Mouse (Mus musculus) gastrocnemius, postnatal 4 days (tissue): ENCODE results near the gene Atp2b2. TPM values are rescaled to one million over a fixed set of nuclear protein-coding genes. Genes with fewer than 3 reads are reported as not detected.

Source experiments
- DNase-seq, 2 experiments: peaks; one replicate each; pipeline ENCODE4 v3.0.0; 2021 to 2022; ENCODE audit warnings: low spot score in 2 of 2, mixed read lengths in 2 of 2
- total RNA-seq, 2 experiments: library from RNA; stranded (reverse); gene quantifications; 2 replicates each; pipeline ENCODE4 v1.2.3; 2021

Gene Atp2b2
- total RNA-seq, 2 experiments from 2014 or later: 0.49 to 0.54 TPM

DNA sequence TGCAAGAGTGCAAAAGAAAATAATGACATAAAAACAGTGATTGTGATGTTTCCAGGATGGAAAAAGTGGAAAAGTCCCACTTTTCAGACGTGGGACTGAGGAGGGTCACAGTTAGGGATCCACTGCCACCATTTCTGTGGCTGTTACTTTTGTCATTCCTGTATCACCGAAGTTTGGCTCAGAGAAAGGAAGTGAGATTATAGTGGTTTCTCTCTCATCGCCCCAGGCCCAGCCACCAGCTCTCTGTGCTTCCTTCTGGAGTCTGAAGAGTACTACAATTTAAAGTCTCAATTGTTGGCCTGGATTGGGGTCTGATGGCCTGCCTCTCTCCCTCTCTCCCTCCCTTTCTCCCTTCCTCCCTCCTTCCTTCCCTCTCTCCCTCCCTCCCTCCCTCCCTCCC lies 242.5 kb downstream of the Atp2b2 start:
- DNase-seq: no peak

DNA sequence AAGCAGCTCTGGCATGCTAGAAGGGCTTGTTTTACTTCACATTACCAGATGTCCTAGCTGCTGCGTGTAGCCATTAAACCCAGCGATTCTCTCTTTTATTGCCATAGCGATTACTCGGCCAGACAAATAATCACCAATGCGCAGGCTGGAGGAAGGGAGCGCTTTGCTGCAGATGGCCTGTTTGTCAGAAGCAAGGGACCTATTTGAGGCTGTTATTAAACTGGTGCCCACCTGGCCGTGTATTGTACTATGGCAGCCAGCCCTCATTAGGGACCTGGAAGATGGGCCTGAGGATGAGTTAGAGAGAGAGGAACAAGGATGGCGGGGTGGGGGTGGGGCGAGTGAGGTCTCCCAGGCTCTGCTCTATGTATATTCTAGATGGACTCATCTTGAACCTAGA lies 243.1 kb downstream of the Atp2b2 start:
- no peak for DNase-seq

DNA sequence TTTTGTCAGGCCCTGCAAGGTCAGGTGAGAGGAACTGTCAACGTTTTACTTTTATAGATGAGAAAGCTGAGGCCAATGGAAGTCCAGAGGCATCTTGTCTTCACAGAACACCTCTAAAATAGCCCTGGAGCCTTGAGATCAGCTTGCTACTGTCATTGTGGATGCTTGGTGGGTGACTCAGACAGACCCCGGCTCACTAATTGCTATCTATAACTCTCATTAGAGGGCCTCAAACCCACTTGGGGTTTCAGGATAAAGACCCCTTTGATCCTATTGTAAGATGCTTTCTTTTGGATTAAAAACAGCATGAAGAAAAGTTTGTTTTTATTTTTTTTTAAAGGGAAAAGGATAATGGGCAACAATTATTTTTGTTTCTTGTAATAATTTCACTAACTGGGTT lies 243.5 kb downstream of the Atp2b2 start:
- DNase-seq: no peak

DNA sequence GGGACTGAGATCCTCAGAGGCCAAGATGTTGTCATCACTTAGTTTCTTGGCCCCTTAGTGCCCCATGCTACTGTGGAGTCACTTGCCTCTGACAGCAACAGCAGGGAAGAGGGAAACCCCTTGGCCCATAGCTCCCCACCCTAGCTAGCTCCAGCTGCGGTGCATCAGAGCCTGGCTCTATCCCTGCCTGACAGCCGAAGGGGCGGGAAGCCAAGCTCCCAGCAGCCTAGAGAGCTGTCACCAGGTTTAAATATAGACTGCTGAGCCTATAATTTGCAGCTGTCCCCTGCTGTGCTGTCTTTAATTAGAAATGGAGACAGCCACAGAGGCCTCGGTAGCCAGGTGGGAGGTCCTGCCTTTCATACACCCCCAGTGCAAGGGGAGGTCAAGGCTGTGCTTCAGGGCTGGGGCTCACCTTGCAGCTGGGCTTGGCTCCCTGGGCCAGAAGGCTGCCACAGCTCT lies 247.1 kb downstream of the Atp2b2 start:
- peak; percentile 31 to 63 for DNase-seq

DNA sequence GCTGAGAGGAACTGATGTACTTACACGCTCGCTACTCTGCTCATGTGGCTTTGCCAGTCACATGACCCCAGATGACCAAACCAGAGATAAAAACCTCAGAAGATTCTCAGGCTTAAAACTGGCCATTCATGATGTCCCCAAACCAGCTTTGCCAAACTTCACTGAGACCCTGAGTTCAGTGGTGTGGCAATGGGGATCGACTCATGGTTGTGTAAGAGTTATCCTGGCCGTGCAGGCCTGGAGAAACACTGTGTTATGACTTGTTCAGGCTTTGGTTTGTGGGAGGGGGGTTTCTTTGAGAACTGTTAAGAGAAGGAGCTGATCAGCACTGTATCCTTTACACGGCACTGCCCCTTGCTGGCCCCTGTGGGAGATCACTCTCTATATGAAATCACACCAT lies 250.0 kb downstream of the Atp2b2 start:
- DNase-seq: no peak

DNA sequence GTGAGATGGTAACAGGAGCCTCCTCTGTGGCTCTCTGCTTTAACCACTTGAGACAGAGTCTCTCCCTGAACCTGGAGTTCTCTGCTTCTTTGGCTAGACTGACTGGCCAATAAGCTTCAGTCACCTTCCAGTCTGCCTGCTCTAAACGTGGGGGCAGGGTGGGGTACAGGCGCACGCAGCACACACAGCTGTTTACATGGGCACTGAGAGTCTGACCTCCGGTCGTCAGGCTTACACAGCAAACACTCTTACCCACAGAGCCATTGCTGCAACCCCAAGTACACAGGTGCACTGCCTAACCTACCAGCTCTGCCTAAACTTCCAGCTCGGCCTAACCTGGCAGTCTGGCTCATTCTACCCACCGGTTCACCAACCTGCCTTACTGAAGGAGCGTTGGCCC lies 251.4 kb downstream of the Atp2b2 start:
- DNase-seq: no peak

DNA sequence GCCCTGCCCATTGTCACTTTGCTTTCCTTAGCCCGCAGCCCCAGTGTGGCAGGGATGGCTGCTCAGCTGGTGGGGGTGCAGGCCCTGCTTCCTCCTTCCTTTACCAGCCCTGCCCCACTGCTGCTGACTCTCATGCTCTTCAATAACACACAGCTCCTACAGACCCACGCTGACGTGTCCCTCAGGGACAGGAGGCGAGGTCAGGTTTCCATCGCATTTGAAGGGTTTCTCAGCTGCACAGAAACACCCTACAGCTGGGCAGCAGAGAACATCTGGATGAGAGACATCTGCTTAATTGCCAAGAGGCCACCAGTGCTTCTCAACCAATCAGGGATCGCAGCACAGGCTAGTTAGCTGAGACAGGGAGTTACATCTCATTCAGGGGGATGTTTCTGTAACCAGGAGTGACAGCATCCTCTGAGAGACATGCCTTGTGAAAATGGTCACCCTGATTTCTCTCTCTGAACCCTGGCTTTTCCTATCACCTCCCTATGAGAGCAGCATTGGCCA lies 254.9 kb downstream of the Atp2b2 start:
- no peak for DNase-seq

DNA sequence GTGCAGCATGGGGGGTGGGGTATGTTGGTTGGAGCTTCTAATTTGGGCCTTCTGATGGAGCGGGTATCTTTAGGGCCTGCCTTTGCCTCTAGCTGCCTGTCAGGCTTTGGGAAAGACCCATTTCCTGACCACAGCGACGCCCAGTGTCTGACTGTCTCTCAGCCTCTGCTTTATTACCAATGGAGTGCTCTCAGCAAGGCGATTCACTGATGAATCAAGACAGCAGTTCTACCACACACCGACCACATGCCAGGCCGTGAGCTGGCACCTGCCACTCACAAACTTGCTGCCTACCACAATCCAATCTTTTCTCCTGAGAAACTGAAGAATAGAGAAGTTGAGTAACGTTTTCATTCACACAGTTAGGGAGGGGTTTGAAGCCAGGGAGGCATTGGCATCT lies 256.8 kb downstream of the Atp2b2 start:
- DNase-seq: no peak

DNA sequence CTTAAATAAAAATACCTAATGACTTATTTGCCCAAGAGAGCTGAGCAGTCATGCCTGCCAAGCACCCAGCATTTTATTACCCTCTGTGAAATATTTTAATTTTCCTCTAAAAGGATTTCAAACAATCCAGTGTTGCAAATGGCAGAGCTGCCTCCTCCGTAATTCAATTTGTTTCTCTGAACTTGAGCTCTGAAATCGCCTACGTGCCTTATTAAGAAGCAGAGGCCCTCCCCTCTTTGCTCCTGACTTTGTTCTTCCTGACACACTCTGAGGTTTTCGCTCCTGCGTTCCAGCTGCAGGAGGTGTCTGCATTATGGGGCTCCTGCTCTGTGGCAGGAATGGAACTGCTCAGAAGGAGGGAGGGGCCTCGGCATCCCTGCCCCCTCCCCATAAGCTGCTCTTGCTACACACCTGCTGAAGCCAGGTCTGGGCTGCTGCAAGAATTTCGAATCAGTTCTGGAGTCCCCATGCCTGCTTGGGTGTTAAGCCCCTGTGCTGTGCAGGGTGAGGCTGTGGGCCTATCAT lies 264.1 kb downstream of the Atp2b2 start:
- no peak for DNase-seq

DNA sequence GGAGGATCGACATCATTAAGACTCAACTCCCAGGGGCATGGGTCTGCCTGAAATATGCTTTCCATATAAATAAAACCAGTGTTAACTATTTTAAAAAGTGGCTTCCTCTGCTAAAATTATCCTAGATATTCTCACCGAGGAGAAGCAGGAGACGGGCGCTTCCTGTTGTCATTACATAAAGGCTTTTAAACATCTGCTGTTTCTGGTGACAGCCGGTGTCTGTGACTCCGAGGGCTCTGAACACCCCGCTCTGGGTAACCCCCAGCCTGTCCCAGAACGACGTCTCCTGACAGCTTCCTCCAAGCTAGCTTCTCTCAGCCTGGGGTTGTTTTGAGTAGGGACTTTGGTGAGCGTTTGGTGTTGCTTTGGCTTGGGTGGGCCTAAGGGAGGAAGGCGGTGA lies 273.6 kb downstream of the Atp2b2 start:
- DNase-seq: no peak

DNA sequence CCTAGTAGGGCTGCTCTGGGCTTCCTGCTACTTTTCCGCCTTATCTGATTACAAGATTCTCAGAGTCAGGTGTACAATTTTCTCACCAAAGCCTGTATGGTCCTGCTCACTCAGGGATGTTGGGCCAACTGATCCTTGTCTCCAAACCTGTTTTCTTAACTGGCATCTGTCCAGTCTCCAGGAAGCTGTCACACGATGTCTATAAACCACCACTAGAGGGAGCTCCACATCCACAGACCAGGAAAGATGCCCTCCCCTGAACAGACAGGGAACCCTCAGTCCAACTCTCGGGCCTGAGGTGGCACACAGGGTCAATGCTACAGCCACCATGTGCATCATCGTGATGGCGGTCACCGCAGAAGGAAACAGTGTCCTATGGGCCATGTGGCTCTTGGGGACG lies 280.8 kb downstream of the Atp2b2 start:
- DNase-seq: peak in 1 of 2 experiments; percentile 46

DNA sequence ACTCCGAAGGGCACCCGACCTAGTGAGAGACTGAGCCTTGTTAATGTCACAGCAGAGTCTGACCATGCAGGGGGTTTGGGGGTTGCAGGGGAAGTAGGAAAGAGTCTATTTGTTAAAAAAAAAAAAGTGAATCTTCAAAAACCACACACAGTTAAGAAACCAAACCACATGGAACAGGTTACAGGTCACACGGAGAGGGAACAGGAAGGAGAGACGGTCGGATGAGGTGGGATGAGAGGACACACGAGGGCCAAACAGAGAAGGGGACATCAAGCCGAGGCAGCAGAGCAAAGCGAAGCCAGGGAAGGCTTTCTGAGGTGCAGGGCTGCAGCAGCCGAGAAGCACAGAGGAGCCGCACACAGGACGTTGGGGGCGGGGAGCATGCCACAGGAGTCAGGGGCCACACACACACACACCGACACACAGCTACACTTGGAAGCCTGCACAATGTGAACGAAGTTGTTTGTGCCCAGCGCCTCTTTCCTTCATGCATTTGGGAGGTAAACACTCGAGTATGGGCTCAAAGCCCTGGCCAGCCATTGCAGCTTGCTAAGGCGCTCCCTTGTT lies 293.2 kb downstream of the Atp2b2 start:
- DNase-seq: no peak

DNA sequence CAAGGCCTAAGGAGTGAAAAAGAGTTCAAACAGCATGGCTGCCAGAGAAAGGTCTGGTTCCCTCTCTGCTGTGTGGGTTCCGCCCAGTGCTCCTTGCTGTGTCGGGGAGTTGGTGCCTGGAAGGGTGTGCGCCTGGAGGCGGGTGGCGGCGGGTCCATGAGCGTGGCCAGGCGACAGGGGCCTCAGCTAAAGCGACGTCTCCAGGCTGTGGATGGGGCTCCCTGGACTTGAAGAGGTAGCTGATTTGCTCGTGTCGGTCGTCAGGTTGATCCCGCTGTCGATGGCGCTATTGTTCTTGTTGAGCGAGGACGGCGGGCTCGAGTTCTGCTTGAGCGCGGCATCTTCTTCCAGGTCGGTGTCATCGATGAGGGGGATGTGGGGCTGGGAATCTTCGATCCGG lies 294.1 kb downstream of the Atp2b2 start:
- DNase-seq: no peak

DNA sequence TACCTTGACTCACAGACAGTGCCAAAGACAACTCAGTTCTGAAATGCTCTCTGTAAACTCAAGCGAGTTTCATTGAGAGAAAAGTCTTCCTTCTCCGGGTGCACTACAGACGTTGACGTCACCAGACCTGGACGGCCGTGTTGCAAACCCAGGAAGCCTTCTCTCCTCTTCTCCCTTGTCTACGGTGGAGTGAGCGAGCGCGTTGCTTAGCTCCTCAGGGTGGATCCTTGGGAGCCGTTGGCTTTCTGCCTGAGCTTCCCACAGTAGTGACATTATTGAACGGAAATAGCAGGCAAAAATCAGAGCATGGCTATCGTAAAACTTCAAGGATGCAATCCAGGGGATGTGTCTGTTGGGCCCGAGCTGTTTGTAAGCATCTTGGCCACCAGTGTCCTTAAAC lies 295.1 kb downstream of the Atp2b2 start:
- DNase-seq: no peak

DNA sequence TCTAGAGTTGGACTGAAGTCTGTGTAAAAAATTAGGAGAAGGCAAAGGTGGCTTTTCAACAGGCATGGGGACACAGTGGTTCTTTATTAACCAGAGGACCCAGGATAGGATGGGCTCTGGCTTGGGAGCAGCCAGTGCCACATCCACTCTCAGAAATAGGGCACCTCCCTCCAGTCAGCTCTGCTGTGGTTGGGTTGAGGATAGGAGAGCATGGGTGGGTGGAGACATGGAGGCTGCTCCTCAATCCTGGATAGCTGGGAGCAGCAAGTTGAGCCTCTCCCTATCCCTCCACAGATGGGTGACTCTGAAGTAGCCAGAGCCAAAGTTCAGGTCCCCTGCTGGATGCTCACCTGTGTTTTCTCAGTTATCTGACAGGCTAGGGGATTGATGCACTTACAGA lies 297.3 kb downstream of the Atp2b2 start:
- no peak for DNase-seq

DNA sequence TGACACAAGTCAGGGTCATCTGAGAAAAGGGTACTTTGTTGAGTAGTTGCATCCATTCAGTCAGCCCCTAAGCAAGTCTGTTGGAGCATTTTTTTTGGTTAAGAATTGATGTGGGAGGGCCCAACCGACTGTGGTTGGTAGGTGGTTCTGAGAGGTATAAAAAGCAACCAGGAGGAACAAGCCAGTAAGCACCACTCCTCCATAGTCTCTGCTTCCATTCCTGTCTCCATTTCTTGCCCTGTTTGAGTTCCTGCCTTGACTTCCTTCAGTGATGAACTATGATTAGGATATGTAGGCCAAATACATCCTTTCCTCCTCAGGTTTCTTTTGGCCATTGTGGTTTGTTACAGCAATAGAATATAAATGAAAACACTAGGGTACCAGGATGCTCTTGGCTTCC lies 299.3 kb downstream of the Atp2b2 start:
- no peak for DNase-seq

DNA sequence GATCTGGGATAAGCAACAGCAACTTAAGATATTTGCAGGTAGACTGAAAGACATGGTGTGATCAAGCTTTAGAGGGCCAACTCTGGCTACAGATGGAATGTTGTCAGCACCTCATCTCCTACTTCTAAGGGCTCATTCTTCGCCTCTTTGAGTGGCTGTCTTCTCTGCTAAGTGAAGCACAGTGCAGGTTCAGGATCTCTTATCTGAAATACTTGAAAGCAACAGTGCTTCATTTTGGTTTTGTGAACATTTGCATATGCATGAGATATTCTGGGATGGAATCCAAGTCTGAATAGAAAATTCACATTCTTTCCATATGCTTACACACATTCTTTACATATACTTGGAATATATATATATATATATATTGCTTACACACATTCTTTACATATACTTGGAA lies 300.1 kb downstream of the Atp2b2 start:
- no peak for DNase-seq

DNA sequence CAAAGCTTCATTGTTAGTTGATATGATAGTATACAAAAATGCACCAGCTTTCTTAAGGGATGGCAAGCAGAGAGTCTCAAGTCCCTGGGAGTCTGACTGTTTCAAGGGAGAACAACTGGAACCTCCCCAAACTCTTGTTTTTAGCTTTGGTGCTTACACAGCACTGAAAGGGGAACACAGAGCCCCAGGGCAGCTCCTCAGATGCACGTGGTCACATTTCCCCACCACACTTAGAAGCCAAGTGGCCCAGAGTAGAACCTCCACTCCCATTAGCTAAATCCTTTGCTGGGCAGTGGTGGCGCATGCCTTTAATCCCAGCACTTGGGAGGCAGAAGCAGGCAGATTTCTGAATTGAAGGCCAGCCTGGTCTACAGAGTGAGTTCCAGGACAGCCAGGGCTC lies 301.0 kb downstream of the Atp2b2 start:
- DNase-seq: no peak

DNA sequence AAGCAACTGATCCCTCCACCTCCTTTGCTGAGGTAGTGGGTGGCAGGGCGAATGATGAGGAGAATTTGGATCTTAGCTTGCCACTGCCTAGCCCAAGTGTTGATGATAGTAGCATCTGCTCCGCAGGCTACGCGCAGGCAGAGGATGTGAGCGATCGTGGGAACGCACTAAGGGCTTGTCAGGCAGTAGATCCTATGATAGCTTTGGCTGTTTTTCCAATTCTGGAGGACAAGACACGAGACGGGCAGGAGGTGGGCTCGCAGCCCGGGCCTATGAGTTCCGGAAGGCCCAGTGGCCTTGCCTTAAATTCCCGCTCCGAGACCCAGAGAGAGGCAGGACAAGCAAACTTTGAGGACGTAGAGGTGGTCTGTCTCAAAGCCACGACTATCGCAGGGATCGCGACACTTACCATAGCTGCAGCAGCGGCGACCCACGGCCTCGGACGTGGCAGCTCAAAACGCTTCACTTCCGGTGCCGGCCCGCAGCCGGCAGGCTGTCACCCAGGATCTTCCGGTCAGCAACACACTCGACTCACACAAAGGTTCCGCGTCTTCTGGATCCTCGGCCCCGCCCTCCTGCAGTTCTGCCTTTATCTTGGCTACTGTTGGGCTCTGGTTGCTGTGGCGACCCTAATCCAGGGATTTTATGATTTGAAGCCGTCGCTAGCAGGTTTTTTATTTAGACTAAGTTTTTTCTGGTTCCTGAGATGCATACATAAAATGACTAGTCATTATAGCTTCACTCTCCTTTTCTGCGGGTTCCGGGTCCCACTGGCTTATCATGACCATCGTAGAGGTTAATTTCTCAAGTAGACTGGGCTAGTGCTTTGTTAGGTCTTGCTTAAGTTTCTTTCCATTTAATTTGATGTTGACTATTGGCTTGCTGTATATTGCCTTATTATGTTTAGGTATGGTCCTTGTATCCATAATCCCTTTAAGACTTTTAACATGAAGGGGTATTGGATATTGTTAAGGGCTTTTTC lies 301.9 kb downstream of the Atp2b2 start, which contains the start of gene Sec13:
Gene Sec13 (minus strand): TSS at position 508 of the 982 bp plus-strand sequence.
- DNase-seq: peak; percentile 71 to 85

DNA sequence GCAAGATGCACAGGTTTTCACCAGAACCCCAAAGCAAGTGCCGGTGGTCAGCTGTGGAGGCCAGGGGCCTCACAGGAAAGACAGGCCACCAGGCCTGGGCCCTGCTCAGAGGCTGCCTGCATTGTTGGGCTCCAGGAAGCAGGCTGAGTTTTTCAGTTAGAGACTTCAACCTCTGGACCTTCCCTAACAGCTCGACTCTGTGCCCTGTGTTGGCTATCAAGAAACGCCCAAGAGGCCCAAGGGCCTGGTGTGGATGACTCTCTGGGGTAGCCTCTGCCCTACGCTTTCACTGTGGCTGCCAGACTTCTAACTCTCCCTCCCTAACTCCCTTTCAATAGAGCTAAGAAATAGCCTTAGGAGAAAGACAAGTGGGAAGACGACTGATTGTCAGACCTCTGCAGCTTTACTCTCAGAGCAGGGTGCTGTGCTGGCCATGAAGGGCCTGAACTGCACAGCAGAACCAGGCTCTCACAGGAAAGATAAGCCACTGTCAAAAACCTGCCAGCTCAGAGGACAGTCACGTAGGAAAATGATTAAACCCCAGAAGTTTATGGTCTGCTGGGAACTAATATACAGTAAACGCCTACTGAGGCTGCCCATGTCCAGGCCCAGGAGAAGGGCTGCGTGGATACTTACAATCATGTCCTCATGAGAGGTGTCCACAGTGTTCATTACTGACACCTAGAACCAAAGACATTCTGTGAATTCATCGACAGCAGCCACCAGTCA lies 304.9 kb downstream of the Atp2b2 start:
- DNase-seq: no peak

DNA sequence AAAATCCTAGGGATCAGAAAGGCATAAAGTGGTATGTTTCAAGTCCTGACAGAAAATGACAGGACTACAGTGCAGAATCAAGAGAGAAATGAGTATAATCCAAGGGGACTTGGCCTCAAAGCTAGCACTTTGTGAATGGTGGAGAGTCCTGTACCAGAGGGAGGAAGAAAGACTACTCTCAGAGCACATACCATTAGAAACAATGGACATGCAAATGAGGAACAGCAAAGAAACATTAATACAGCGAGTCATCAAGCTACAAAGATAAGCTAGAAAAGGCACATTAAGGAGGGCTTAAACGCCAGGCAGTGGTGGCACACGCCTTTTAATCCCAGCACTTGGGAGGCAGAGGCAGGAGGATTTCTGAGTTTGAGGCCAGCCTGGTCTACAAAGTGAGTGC lies 311.1 kb downstream of the Atp2b2 start:
- no peak for DNase-seq
